Mouse (Mus musculus) hematopoietic stem cell, adult 5-6 weeks (primary cell): Measurements from ENCODE around the gene Poc1a. TPM values are rescaled to one million over a fixed set of nuclear protein-coding genes. Genes with fewer than 3 reads are reported as not detected.

Experiments used
- ATAC-seq, 2 experiments: fragments of 125-278 bp in 1 of 2; replicated peaks in 1 of 2; 2 replicates each; pipeline ENCODE4 v1.8.0; 2016 to 2017; ENCODE audit warnings: inconsistent platforms in 2 of 2, mild to moderate bottlenecking in 2 of 2, moderate number of reproducible peaks in 2 of 2, low read depth in 1 of 2, moderate TSS enrichment in 1 of 2; ENCODE audit not compliant: low FRiP score in 2 of 2, poor library complexity in 2 of 2, severe bottlenecking in 2 of 2, insufficient read depth in 1 of 2, low TSS enrichment in 1 of 2
- total RNA-seq: library from RNA; stranded (forward); fragments of 172-1452, 232-1000 nt; gene quantifications from 2 replicates; pipeline ENCODE4 v1.2.3, GENCODE M21; 2017

Gene Poc1a
- total RNA-seq, 1 experiment from 2014 or later = 14.8 TPM

- 0 out of 4 replicates have a peak, but pooled peaks of 1 of the 2 experiments have one; percentile 8 for ATAC-seq
Observed at GRCm38 (mm10) chr9:106345167-106345566, 64.3 kb downstream of the Poc1a start.

DNA sequence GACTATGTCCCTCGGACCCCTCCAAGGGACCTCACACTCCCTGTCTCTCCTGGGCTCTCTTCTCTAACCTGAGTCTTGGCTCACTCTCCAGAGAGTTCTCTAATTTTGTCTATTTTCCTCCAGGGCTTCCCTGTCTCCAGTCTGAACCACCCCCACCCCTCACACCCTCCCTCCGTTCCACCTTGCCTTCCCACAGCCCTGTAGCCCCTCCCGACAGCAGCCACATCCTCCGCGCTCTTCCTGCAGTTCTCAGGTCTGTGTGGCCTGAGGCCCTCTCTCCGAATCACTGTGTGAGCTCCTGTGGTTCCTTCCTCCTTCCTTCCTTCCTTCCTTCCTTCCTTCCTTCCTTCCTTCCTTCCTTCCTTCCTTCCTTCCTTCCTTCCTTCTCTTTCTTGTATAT is 64.8 kb downstream of the Poc1a start:
- ATAC-seq = peak; percentile 69 to 74

DNA sequence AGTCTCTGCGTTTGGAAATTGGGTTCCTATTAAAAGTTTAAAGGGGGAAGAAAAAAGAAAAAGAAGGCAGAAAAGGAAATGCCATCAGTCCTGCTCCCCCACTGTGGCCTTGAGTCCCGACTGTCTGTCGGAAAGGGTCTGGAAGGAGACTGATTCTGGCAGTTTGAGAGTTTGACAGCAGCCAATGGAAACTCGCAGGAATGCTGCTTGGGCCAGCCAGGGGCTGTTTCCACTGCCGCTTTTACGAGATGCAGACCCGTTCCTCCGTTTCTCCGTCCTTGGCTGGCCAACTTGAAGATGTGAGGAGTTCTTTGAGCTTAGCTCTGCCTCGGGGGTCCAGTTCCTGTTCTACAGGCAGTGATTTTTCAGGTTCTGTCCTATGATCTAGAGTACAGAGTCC is 67.4 kb downstream of the Poc1a start:
- ATAC-seq = no peak

GRCm38 (mm10) chr9:106349075-106349474 is 68.2 kb downstream of the Poc1a start:
- ATAC-seq = peak; percentile 34 to 38; a peak in 1 of 4 replicates

DNA sequence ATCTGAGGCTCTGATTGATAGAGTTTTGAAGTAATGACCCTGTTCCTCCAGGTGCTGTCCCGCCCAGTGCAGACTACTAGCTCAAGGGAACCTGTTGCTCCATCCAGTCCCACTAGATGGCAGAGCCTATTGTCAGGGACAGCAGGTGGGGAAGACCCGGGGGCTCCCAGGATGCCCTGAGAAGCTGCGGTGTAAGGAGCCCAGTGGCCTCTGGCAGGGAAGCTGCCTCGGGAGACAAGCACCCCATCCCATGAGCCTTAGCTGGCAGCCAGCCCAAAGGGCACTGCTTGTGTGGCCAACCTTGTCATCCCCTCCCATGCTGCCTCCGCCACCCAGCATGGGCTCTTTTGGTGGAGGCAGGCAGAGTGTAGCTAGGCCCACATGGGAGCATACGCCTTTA is 70.3 kb downstream of the Poc1a start:
- 0 out of 4 replicates have a peak, but pooled peaks of 1 of the 2 experiments have one; percentile 20 for ATAC-seq

DNA sequence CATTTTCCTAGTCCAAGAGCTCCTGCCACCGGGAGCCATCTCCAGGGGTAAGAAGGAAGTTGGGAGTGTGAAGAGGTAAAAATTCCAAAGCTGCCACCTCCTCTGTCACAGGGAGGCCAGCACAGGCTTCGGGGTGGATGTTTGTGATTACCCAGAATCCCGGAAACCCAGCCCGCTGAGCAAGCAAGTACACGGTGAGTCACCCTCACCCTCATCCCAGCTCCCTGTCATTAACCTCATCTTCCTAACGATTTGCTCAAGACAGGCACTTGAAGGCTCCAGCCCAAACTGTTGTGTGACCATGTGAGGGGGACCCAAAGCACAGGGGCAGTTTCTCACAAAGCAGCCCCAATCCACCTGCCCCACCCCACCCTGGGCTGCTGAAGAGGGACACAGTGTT is 72.9 kb downstream of the Poc1a start:
- ATAC-seq = no peak

DNA sequence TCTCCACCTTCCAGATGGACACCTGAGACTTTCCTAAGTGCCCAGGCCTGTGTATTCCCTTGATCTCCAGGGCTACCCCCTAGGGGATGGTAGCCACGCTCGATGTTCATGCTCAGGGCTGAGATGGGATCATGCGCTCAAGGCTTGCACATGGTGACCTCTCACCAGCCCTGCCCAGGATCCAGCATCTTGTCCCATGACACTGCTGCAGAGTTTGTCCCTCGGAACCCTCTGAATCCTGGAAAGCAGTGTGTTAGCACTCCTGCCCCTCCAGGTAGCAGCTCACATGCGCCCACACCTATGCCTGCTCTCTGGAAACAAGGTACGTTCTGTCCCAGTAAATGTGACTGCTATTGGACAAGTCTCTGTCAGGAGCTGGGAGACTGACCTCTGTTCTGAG is 73.9 kb downstream of the Poc1a start:
- no peak for ATAC-seq

- no peak for ATAC-seq
Observed at GRCm38 (mm10) chr9:106355217-106355974, 74.5 kb downstream of the Poc1a start.

GRCm38 (mm10) chr9:106355975-106356286 is 75.1 kb downstream of the Poc1a start:
- ATAC-seq = no peak

DNA sequence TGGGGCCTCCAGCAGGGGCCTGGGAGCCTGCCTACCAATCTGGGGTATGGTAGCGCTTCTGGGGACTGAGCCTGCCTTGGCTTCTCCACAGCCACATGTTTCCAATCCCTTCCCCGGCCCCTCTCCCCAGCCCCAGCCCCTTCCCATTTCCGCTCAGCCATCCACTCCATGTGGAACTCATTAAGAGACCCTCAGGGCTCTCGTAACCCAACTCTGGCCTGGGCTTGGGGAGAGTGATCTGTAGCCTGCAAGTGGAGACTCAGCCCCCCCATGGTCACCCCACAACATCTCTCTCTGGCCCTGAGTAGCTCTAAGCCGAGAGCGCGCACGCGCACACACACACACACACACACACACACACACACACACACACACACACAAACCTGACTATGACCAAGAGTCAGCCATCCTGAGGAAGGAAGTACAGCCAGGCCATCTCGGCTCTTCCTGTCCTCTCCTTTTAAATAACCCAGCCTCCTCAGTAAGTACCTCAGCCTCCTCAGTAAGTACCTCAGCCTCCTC is 75.5 kb downstream of the Poc1a start:
- ATAC-seq = no peak

GRCm38 (mm10) chr9:106357167-106357566 is 76.3 kb downstream of the Poc1a start:
- ATAC-seq = no peak

DNA sequence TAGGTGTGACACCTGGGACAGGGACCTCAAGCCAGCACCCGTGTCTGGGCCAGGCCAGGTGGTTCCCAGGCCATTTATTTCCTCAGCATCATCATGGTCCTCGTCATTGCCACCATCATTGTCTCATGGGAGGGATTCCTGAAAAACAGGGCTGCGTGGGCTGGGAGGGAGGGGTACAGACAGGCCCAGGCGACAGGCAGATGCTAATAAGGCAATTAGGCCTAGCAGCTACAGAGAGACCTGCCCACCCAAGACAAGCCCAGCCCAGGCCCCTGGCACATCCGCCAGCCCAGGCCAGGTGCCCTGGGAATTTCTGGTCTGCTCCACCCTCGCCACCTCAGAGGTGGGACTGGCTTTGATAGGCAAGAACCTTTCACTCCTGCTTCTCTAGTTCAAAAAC is 78.4 kb downstream of the Poc1a start:
- ATAC-seq = no peak

GRCm38 (mm10) chr9:106361140-106361539 is 80.3 kb downstream of the Poc1a start:
- no peak for ATAC-seq

DNA sequence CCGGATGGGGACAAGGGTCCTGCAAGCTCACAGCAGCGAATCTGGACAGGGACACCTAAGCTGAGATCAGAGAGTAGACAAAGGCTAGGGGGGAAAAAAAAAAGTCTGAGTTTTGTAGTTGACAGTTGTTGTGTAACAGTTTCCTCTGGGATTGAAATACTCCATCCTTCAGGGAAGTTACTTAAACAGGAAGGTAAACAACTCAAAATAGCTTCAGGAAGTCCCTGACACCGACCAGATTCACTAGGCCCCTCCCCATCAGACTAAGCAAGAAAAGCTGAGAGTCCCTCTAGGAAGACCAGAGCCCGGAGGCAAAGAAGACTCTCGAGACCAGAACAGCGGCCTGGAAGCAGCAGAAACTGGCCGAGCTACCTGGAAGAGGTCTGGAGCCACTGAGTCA is 84.5 kb downstream of the Poc1a start:
- ATAC-seq = no peak

DNA sequence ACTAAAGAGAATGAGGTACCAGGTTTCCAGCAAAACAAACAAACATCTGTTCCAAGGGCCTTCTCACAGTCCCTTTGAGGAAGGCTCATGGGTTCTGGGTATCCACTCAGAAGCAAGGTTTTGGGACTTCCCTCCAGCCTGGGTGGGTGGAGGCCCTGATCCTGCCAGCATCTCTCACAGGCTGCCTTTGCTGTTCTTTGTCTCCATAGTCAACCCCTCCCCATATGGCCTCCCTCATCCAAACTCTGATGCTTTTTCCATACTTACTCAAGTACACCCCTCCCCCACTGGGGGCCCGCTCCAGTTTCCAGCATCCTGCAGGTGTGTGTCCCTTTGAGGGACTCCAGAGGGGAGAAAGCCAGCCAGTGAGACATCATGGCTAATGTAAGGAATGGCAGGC is 85.3 kb downstream of the Poc1a start:
- ATAC-seq = no peak

- no peak for ATAC-seq
Observed at GRCm38 (mm10) chr9:106367001-106367400, 86.1 kb downstream of the Poc1a start.

GRCm38 (mm10) chr9:106367592-106368111 is 86.8 kb downstream of the Poc1a start:
- peak; percentile 92 to 93 for ATAC-seq

GRCm38 (mm10) chr9:106368112-106368717 is 87.4 kb downstream of the Poc1a start, which contains the start of gene Dusp7:
Gene Dusp7 (plus strand): TSS chr9:106368632.
- peak in 1 of 2 experiments; percentile 9; a peak in 1 of 4 replicates for ATAC-seq
